Mouse (Mus musculus) activated CD4-positive, CD25-positive, alpha-beta regulatory T cell, adult 4 months (primary cell): Measurements from ENCODE around the gene Ect2l. TPM values are rescaled to one million over a fixed set of nuclear protein-coding genes. Genes with fewer than 3 reads are reported as not detected.

Experiments used
- polyA plus RNA-seq, 2 experiments: library from polyadenylated mRNA; unstranded; fragments of 100-300 nt; shearing (Covaris generic); gene quantifications; one replicate each; pipeline ENCODE4 v1.2.1; 2017

Ect2l gene
- polyA plus RNA-seq, 2 experiments from 2014 or later: 1.2 to 1.5 TPM

Other genes starting within 250 kb of the Ect2l start
- gene Abracl, start 187.6 kb downstream of the Ect2l start, polyA plus RNA-seq: 100 to 1,000 TPM; 532 to 579 TPM
- 10 to 100 TPM; 25.2 to 28.1 TPM for gene Reps1, start 155.0 kb downstream of the Ect2l start, polyA plus RNA-seq
- gene Ccdc28a, start 24.1 kb upstream of the Ect2l start, polyA plus RNA-seq: 10 to 100 TPM; 25.8 to 38.1 TPM
- gene Nhsl1, start 108.1 kb upstream of the Ect2l start, polyA plus RNA-seq: under 1 TPM; 0.54 to 0.69 TPM